8 mouse cellular contexts compared by ENCODE assay signal in genomic region chr16:57634191-57634590, GRCm38 (mm10). TPM values are rescaled to one million over a fixed set of nuclear protein-coding genes. Genes with fewer than 3 reads are reported as not detected.
DNase-seq lines count a peak whose midpoint lies in the region; ATAC-seq lines count a peak whose summit lies in the region.

No protein-coding gene starts in this region.

- peak; percentile 92 for DNase-seq in 3T3-L1 (ENCODE audit: low read depth, low spot score)
- peak; percentile 71 to 93 for DNase-seq in adrenal gland, adult (ENCODE audit: inconsistent age in 2 of 2, low spot score in 1 of 2)
- DNase-seq in embryo, embryonic 10 days (ENCODE audit: low spot score) = peak; percentile 88
- peak; percentile 4 for DNase-seq in gonadal fat pad, adult 2 months (ENCODE audit: low read depth)
- peak; percentile 77 for DNase-seq in kidney, adult 9 months
- DNase-seq in spleen, postnatal 4 days (ENCODE audit: low spot score in 2 of 2) = peak; percentile 39 to 68

- peak; percentile 56; the same call in 1 of the 2 replicates for ATAC-seq in limb, embryonic 12.5 days (ENCODE audit: insufficient number of reproducible peaks, insufficient read depth, low FRiP score, low TSS enrichment, low read depth)
- ATAC-seq in monocyte, adult 5-6 weeks (replicated peaks; ENCODE audit: insufficient number of reproducible peaks, low FRiP score, low TSS enrichment, poor library complexity, severe bottlenecking) = peak; percentile 53; the same call in 1 of the 2 replicates

- 6% methylated on average over 6 of the region's 6 CpGs for WGBS in limb, embryonic 12.5 days

- no peak overlapping the region for H3K27ac ChIP-seq in limb, embryonic 12.5 days

- no peak overlapping the region for H3K4me3 ChIP-seq in limb, embryonic 12.5 days (replicated peaks)

- no peaks in the 10 kb centered on the region for H3K36me3 ChIP-seq in limb, embryonic 12.5 days

- H3K9me3 ChIP-seq in limb, embryonic 12.5 days = no peaks in the 10 kb centered on the region

- no peak overlapping the region for H3K4me2 ChIP-seq in limb, embryonic 12.5 days

- no peaks in the 10 kb centered on the region for H3K27me3 ChIP-seq in limb, embryonic 12.5 days

- no peaks in the 10 kb centered on the region for H3K4me1 ChIP-seq in limb, embryonic 12.5 days (replicated peaks)

- H3K9ac ChIP-seq in limb, embryonic 12.5 days (replicated peaks) = no peak overlapping the region

RNA-seq across cellular contexts. Expression of gene Cmss1, which starts 27.5 kb away (rescaled TPM):
- 6.5 and 7.2 TPM in 2 replicates for polyA plus RNA-seq in gonadal fat pad, adult 2 months (2012; rRNA removed)
- polyA plus RNA-seq in limb, embryonic 12.5 days (2016; fragmentation: Nextera tagmentation; extraction: Ambion mirVana) = 52.6 and 58.1 TPM in 2 replicates
- total RNA-seq in monocyte, adult 5-6 weeks (2017) = 3.9 to 11.3 TPM (median 9.0 TPM) in 3 replicates

Comparison
In these comparisons a context has a peak if more than half of its experiments do, and no peak if none do; other contexts are left out.
1. DNase-seq: peak in every context shown above with its lines; median percentile 92 in 3T3-L1; 88 in embryo, embryonic 10 days; 82 in adrenal gland, adult; 77 in kidney, adult 9 months; 54 in spleen, postnatal 4 days; 4 in gonadal fat pad, adult 2 months.